In genomic region chr12:116594457-116594856, GRCm38 (mm10) we compare ENCODE assay signal across 20 mouse cellular contexts.
DNase-seq lines count a peak whose midpoint lies in the region; ATAC-seq lines count a peak whose summit lies in the region.
"Had no signal": no experiment of that assay in that cellular context is flagged by ENCODE, and none has a peak within 500 bp of the region (broad histone marks: within the 10 kb centered on the region; RNA-seq: fewer than 3 reads in every experiment).

No protein-coding gene starts in this region.

- no peak overlapping the region for H3K4me2 ChIP-seq in midbrain, embryonic 16.5 days (ENCODE audit: low read length)
- H3K4me2 ChIP-seq in midbrain, embryonic 11.5 days: no peak overlapping the region
- no peak overlapping the region for H3K4me2 ChIP-seq in neural tube, embryonic 14.5 days (ENCODE audit: low read depth, low read length)
- H3K4me2 ChIP-seq: heart, embryonic 15.5 days; liver, embryonic 11.5 days; lung, embryonic 15.5 days had no signal

- no peak overlapping the region for H3K4me3 ChIP-seq in midbrain, embryonic 16.5 days (ENCODE audit: low read depth, low read length)
- no peak overlapping the region for H3K4me3 ChIP-seq in midbrain, embryonic 11.5 days (ENCODE audit: low read depth, low read length)
- H3K4me3 ChIP-seq in neural tube, embryonic 14.5 days (ENCODE audit: low read depth, low read length): no peak overlapping the region
- H3K4me3 ChIP-seq: heart, embryonic 15.5 days; lung, embryonic 15.5 days had no signal

- peaks cover 19% of the 10 kb centered on the region for H3K4me1 ChIP-seq in midbrain, embryonic 16.5 days (ENCODE audit: control insufficient read depth, insufficient read depth, low read length)
- peaks cover 10% of the 10 kb centered on the region for H3K4me1 ChIP-seq in midbrain, embryonic 11.5 days (ENCODE audit: control insufficient read depth, insufficient read depth, low read length)
- H3K4me1 ChIP-seq in neural tube, embryonic 14.5 days (ENCODE audit: control insufficient read depth, insufficient read depth, low read length): peaks cover 8% of the 10 kb centered on the region
- H3K4me1 ChIP-seq: heart, embryonic 15.5 days; lung, embryonic 15.5 days had no signal

- H3K9me3 ChIP-seq in midbrain, embryonic 16.5 days (replicated peaks; ENCODE audit: control insufficient read depth, low read length, poor library complexity, severe bottlenecking): no peaks in the 10 kb centered on the region
- H3K9me3 ChIP-seq in midbrain, embryonic 11.5 days (ENCODE audit: control insufficient read depth, low read length): no peaks in the 10 kb centered on the region
- no peaks in the 10 kb centered on the region for H3K9me3 ChIP-seq in neural tube, embryonic 14.5 days (ENCODE audit: control insufficient read depth, low read length)
- H3K9me3 ChIP-seq: heart, embryonic 15.5 days; lung, embryonic 15.5 days had no signal

- no peaks in the 10 kb centered on the region for H3K27me3 ChIP-seq in midbrain, embryonic 16.5 days (ENCODE audit: control insufficient read depth, insufficient read depth, low read depth, low read length)
- H3K27me3 ChIP-seq in midbrain, embryonic 11.5 days (ENCODE audit: control insufficient read depth, insufficient read depth, low read length): no peaks in the 10 kb centered on the region
- no peaks in the 10 kb centered on the region for H3K27me3 ChIP-seq in neural tube, embryonic 14.5 days (ENCODE audit: control insufficient read depth, insufficient read depth, low read length)
- H3K27me3 ChIP-seq: heart, embryonic 15.5 days; lung, embryonic 15.5 days had no signal

- 81% methylated on average over 8 of the region's 8 CpGs for WGBS in midbrain, embryonic 16.5 days
- 89% methylated on average over 8 of the region's 8 CpGs for WGBS in midbrain, embryonic 11.5 days
- 48% methylated on average over 8 of the region's 8 CpGs for WGBS in neural tube, embryonic 14.5 days

- peak; percentile 25; the same call in 1 of the 2 replicates for ATAC-seq in frontal cortex, adult (ENCODE audit: low TSS enrichment)
- ATAC-seq in midbrain, embryonic 16.5 days: no peak
- ATAC-seq in midbrain, embryonic 11.5 days (ENCODE audit: low FRiP score): no peak
- peak; percentile 56 to 59 for ATAC-seq in hematopoietic stem cell, adult 5-6 weeks (replicated peaks in 1 of 2; ENCODE audit: insufficient read depth in 1 of 2, low FRiP score in 2 of 2, low TSS enrichment in 1 of 2, low read depth in 1 of 2, poor library complexity in 2 of 2, severe bottlenecking in 2 of 2)
- peak; percentile 59 for ATAC-seq in neural tube, embryonic 14.5 days (ENCODE audit: low read depth)
- no peak for ATAC-seq in inflammation-experienced regulatory T-cells, adult 6 months

- no peaks in the 10 kb centered on the region for H3K36me3 ChIP-seq in midbrain, embryonic 16.5 days (ENCODE audit: control insufficient read depth, insufficient read depth, low read length)
- H3K36me3 ChIP-seq in midbrain, embryonic 11.5 days (ENCODE audit: control insufficient read depth, insufficient read depth, low read length): no peaks in the 10 kb centered on the region
- H3K36me3 ChIP-seq in neural tube, embryonic 14.5 days (ENCODE audit: control insufficient read depth, insufficient read depth, low read length): no peaks in the 10 kb centered on the region
- H3K36me3 ChIP-seq: G1E; heart, embryonic 15.5 days; lung, embryonic 15.5 days had no signal

- H3K27ac ChIP-seq in midbrain, embryonic 16.5 days (ENCODE audit: low read length): peak overlapping the region; percentile 9; the same call in 1 of the 2 replicates
- H3K27ac ChIP-seq in midbrain, embryonic 11.5 days (ENCODE audit: low read depth, low read length): no peak overlapping the region
- H3K27ac ChIP-seq in neural tube, embryonic 14.5 days (ENCODE audit: low read depth, low read length): 0 out of 2 replicates have a peak overlapping the region, but pooled peaks have one; percentile 36
- H3K27ac ChIP-seq: heart, embryonic 15.5 days; kidney, postnatal 0 days; lung, embryonic 15.5 days had no signal

- no peak overlapping the region for H3K9ac ChIP-seq in midbrain, embryonic 16.5 days (ENCODE audit: low read depth, low read length)
- H3K9ac ChIP-seq in midbrain, embryonic 11.5 days (ENCODE audit: low read length): no peak overlapping the region
- H3K9ac ChIP-seq in neural tube, embryonic 14.5 days (replicated peaks; ENCODE audit: low read depth, low read length): no peak overlapping the region
- H3K9ac ChIP-seq: heart, embryonic 15.5 days; lung, embryonic 15.5 days had no signal

- DNase-seq in frontal cortex, postnatal 14 days (ENCODE audit: low spot score in 2 of 2): no peak
- no peak for DNase-seq in midbrain, embryonic 11.5 days (ENCODE audit: low spot score, missing footprints)
- DNase-seq in kidney, postnatal 4 days: no peak
- DNase-seq: adrenal gland, postnatal 10 days; B cell, adult 2 months; cerebellum, adult 2 months; gastrocnemius, postnatal 25 days; left cerebral cortex, postnatal 4 days; retina, postnatal 1 day; thymus, adult 2 months had no signal

Comparison
In these comparisons a context has a peak if more than half of its experiments do, and no peak if none do; other contexts are left out.
1. ATAC-seq: peak in frontal cortex, adult (single experiment), hematopoietic stem cell, adult 5-6 weeks (2 of 2) and neural tube, embryonic 14.5 days (single experiment); none in midbrain, embryonic 16.5 days (single experiment), midbrain, embryonic 11.5 days (single experiment) and inflammation-experienced regulatory T-cells, adult 6 months (single experiment).